Mouse (Mus musculus) heart, embryonic 14.5 days (tissue): ENCODE measurements around the gene Ppil4. TPM values are rescaled to one million over a fixed set of nuclear protein-coding genes. Genes with fewer than 3 reads are reported as not detected.

ENCODE experiments used
- ATAC-seq: fragments of 200-750 bp; cut with Nextera tagmentation; 2 replicates; pipeline ENCODE4 v1.8.0; 2017; ENCODE audit warnings: low read depth, moderate TSS enrichment; ENCODE audit not compliant: insufficient number of reproducible peaks, insufficient read depth, low FRiP score
- H3K27ac ChIP-seq, 2 experiments: fragments of 200-500 bp in 1 of 2; fragments of 300-500 bp in 1 of 2; sonication (generic) in 1 of 2; replicated peaks in 1 of 2; 2 replicates each; pipeline ENCODE4 v1.5.1; 2012 to 2014; ENCODE audit warnings: low read depth in 2 of 2, low read length in 2 of 2, control low read depth in 1 of 2, mild to moderate bottlenecking in 1 of 2, mixed read lengths in 1 of 2; ENCODE audit not compliant: control insufficient read depth in 1 of 2, insufficient read depth in 1 of 2
- H3K27me3 ChIP-seq: fragments of 300-500 bp; sonication (generic); 2 replicates; pipeline ENCODE4 v1.6.1; 2014; ENCODE audit warnings: mild to moderate bottlenecking, low read length, control low read depth; ENCODE audit not compliant: control insufficient read depth, insufficient read depth
- H3K36me3 ChIP-seq: fragments of 300-500 bp; sonication (generic); 2 replicates; pipeline ENCODE4 v1.6.1; 2014; ENCODE audit warnings: mild to moderate bottlenecking, control low read depth, low read length, mixed read lengths; ENCODE audit not compliant: control insufficient read depth, insufficient read depth
- H3K4me1 ChIP-seq, 2 experiments: fragments of 200-500 bp in 1 of 2; fragments of 300-500 bp in 1 of 2; sonication (generic) in 1 of 2; 2 replicates each; pipeline ENCODE4 v1.6.1; 2012 to 2014; ENCODE audit warnings: low read length in 2 of 2, control low read depth in 1 of 2, mixed read lengths in 1 of 2; ENCODE audit not compliant: control insufficient read depth in 2 of 2, insufficient read depth in 2 of 2
- H3K4me2 ChIP-seq: fragments of 300-500 bp; sonication (generic); 2 replicates; pipeline ENCODE4 v1.6.1; 2014; ENCODE audit warnings: mild to moderate bottlenecking, low read length
- H3K4me3 ChIP-seq, 2 experiments: fragments of 200-500 bp in 1 of 2; fragments of 300-500 bp in 1 of 2; sonication (generic) in 1 of 2; 2 replicates each; pipeline ENCODE4 v1.5.1; 2012 to 2014; ENCODE audit warnings: low read length in 2 of 2, mild to moderate bottlenecking in 2 of 2, control low read depth in 1 of 2, low read depth in 1 of 2, moderate library complexity in 1 of 2; ENCODE audit not compliant: control insufficient read depth in 1 of 2, insufficient read depth in 1 of 2
- H3K9ac ChIP-seq: fragments of 300-500 bp; sonication (generic); 2 replicates; pipeline ENCODE4 v1.6.1; 2014; ENCODE audit warnings: mild to moderate bottlenecking, low read length
- H3K9me3 ChIP-seq: fragments of 300-500 bp; sonication (generic); 2 replicates; pipeline ENCODE4 v1.6.1; 2016; ENCODE audit warnings: low read length, control low read depth; ENCODE audit not compliant: control insufficient read depth
- WGBS: fragments of 180-500 bp; shearing (Covaris S2); extraction: QIAGEN DNeasy Blood & Tissue Kit; methylation state at CpG from one replicate; pipeline ENCODE4 v1.1.7; 2014; 5-methylcytosine and 5-hydroxymethylcytosine counted together
- polyA plus RNA-seq: library from polyadenylated mRNA; unstranded; fragments of >200 nt; fragmentation: Nextera tagmentation; extraction: Ambion mirVana; gene quantifications from 2 replicates; pipeline ENCODE4 v1.2.1, GENCODE M21; 2014

Gene Ppil4
- polyA plus RNA-seq, 1 experiment from 2014 or later, result 27.8 TPM

- no peaks in the 10 kb centered on the region for H3K4me1 ChIP-seq
- H3K4me3 ChIP-seq, result peak overlapping the region; percentile 91 to 97
- no peaks in the 10 kb centered on the region for H3K9me3 ChIP-seq
- ATAC-seq, result no peak
- H3K27ac ChIP-seq, result peak overlapping the region in 1 of 2 experiments; percentile 64; a peak in 1 of 4 replicates
- WGBS, result 19% methylated on average over 7 of the region's 7 CpGs
- peak overlapping the region; percentile 90 for H3K9ac ChIP-seq
- no peaks in the 10 kb centered on the region for H3K27me3 ChIP-seq
- peak overlapping the region; percentile 76 for H3K4me2 ChIP-seq
- H3K36me3 ChIP-seq, result peaks cover 26% of the 10 kb centered on the region
These were observed 12.9 kb upstream of the Ppil4 start for GRCm38 (mm10) chr10:7779751-7780237.

GRCm38 (mm10) chr10:7780238-7781176, 12.2 kb upstream of the Ppil4 start:
- peaks cover 19% of the 10 kb centered on the region for H3K36me3 ChIP-seq
- WGBS, result under 1% methylated on average over 53 of the region's 77 CpGs
- peak overlapping the region; percentile 91 to 97 for H3K4me3 ChIP-seq
- peak overlapping the region; percentile 76 for H3K4me2 ChIP-seq
- H3K27ac ChIP-seq, result peak overlapping the region; percentile 31 to 64; a peak in 2 of 4 replicates
- H3K9ac ChIP-seq, result peak overlapping the region; percentile 90
- no peaks in the 10 kb centered on the region for H3K27me3 ChIP-seq
- peak; percentile 93 for ATAC-seq
- H3K4me1 ChIP-seq, result no peaks in the 10 kb centered on the region
- no peaks in the 10 kb centered on the region for H3K9me3 ChIP-seq

DNA sequence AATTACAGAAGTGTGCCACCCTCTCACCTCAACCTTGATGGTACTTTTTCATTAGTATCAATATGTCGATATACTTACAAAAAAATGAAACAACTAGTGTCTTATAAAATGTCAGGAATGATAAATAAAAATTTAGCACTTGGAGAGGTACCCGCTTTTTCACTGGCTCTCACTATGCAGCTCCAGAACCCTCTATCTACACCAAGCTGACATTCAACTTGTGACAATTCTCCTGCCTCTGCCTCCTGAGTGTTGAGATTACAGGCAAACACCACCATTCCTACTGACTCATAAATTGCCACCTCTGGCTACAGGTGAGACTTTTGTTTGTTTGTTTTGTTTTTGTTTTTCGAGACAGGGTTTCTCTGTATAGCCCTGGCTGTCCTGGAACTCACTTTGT, 11.5 kb upstream of the Ppil4 start:
- H3K4me2 ChIP-seq, result peak overlapping the region; percentile 57
- H3K9me3 ChIP-seq, result no peaks in the 10 kb centered on the region
- no peak overlapping the region for H3K27ac ChIP-seq
- peak overlapping the region; percentile 90 for H3K9ac ChIP-seq
- peaks cover 15% of the 10 kb centered on the region for H3K36me3 ChIP-seq
- ATAC-seq, result no peak
- 50% methylated on average over 3 of the region's 3 CpGs for WGBS
- H3K4me3 ChIP-seq, result peak overlapping the region; percentile 42 to 91
- H3K4me1 ChIP-seq, result no peaks in the 10 kb centered on the region
- no peaks in the 10 kb centered on the region for H3K27me3 ChIP-seq

DNA sequence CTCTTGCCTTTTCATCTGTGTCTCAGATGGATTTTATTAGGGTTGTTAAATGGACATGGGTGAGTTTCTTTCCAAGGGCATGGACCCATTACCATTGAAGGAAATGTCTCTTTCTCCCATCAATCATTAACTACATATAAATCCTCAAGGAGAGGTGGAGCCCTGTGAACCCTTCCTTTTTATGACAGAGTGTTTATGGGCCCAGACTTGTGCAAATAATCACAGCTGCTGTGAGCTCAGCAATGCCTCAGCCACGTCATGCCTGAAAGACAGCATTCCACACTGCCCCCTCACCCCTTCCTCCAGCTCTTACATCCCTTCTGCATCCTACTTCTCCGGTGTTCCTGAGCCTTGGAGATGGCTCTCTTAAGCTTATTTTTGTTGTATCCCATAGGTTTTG, 5.4 kb upstream of the Ppil4 start:
- no peaks in the 10 kb centered on the region for H3K27me3 ChIP-seq
- WGBS, result 47% methylated on average over 2 of the region's 2 CpGs
- no peak overlapping the region for H3K27ac ChIP-seq
- ATAC-seq, result no peak
- no peak overlapping the region for H3K4me3 ChIP-seq
- peaks cover 15% of the 10 kb centered on the region for H3K36me3 ChIP-seq
- no peak overlapping the region for H3K9ac ChIP-seq
- H3K4me1 ChIP-seq, result peaks cover 0 to 7% of the 10 kb centered on the region in 2 experiments; a peak in 1 of 4 replicates
- no peaks in the 10 kb centered on the region for H3K9me3 ChIP-seq
- no peak overlapping the region for H3K4me2 ChIP-seq

DNA sequence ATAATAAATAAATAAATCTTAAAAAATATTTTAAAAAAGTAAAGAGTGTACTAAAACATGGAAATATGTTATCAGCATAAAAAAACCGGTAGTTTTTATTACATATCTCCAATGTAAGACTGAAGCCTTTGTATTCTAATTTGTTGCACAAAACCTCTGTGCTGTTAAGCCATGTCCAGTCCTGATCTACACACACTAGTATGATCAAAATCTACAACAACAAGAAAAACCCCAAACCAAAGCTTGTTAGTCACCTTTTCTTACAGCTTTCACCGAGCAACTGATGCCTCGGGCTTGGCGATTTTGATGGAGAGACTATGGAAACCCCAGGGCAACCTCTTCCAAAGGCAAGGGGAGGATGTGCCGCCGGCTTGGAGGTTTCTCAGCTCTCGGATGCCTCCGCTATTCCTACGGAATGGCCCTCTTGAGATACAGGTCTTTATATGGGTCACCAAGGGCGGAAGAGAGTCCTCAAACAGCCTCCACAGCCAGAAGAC, 389 bp upstream of the Ppil4 start:
- H3K9ac ChIP-seq, result peak overlapping the region; percentile 93
- H3K27ac ChIP-seq, result peak overlapping the region; percentile 66 to 73
- no peaks in the 10 kb centered on the region for H3K9me3 ChIP-seq
- peaks cover 34% of the 10 kb centered on the region for H3K36me3 ChIP-seq
- under 1% methylated on average over 10 of the region's 10 CpGs for WGBS
- peaks cover 3 to 18% of the 10 kb centered on the region in 2 experiments for H3K4me1 ChIP-seq
- H3K4me2 ChIP-seq, result peak overlapping the region; percentile 71
- H3K4me3 ChIP-seq, result peak overlapping the region; percentile 98 to 99
- ATAC-seq, result no peak
- no peaks in the 10 kb centered on the region for H3K27me3 ChIP-seq

DNA sequence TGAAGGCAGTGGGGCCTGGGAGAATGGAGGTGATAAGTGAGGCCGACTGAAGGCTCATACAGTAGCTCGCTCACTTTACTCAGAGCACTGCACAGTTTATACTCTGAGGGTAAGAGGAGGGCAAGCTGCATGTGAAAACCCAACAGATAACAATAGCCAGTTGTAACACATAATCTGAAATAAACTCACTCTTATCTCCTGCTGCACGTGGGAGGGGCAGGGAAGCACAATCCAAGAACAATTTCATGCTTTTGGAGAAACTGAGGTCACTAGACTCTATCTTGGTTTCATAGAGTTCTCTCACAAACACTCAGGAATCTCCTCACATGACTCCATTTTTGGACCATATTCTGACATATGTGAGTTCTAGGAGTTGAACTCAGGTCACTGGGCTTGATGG, 8.6 kb downstream of the Ppil4 start:
- H3K9me3 ChIP-seq, result no peaks in the 10 kb centered on the region
- WGBS, result 66% methylated on average over 3 of the region's 3 CpGs
- H3K27ac ChIP-seq, result no peak overlapping the region
- no peak overlapping the region for H3K9ac ChIP-seq
- H3K4me1 ChIP-seq, result no peaks in the 10 kb centered on the region
- ATAC-seq, result no peak
- H3K36me3 ChIP-seq, result peaks cover 93% of the 10 kb centered on the region
- no peak overlapping the region for H3K4me3 ChIP-seq
- no peaks in the 10 kb centered on the region for H3K27me3 ChIP-seq
- no peak overlapping the region for H3K4me2 ChIP-seq

DNA sequence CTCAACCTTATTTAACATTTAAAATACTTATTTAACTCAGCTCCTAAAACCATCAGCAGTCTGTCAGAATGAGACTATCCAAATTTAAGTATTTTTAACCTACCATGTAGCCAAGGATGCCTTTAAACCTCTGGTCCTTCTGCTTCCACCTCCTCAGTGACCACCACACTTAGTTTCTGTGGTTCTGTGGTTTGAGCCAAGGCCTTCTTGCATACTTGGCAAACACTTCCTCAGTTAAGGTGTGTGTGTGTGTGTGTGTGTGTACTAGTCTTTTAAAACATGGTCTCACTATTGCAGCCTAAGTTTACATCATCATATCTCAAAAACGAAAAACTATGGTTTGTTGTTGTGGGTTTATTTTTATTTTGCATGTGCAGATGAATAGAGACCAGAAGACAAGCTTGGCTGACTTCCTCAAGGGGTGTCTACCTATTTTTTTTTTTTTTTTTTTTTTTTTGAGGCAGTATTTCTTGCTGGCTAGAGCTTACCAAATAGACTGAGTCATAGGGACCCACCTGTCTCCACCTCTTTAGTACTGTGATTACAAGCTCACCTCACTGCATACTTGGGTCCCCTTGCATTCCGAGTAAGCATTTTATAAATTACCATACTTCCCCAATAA, 9.9 kb downstream of the Ppil4 start:
- H3K36me3 ChIP-seq, result peaks cover 92% of the 10 kb centered on the region

More for the DNA sequence above, 9.9 kb downstream of the Ppil4 start:
- Histone ChIP-seq H3K4me3 (no peak overlapping the region), H3K9ac (no peak overlapping the region), H3K9me3 (no peaks in the 10 kb centered on the region), H3K27ac (no peak overlapping the region), H3K4me1 (no peaks in the 10 kb centered on the region), H3K27me3 (no peaks in the 10 kb centered on the region), H3K4me2 (no peak overlapping the region)
- WGBS, result 90% methylated on average over 2 of the region's 2 CpGs
- no peak for ATAC-seq
